Mouse (Mus musculus) liver, embryonic 14.5 days (tissue): ENCODE measurements around the gene Mad1l1.

Experiments used
- CTCF ChIP-seq: IDR thresholded peaks from 2 replicates; pipeline ENCODE4 v1.5.1; 2016; ENCODE audit warnings: antibody characterized with exemption, low read depth, control low read depth
- EP300 ChIP-seq: IDR thresholded peaks from 2 replicates; pipeline ENCODE4 v1.6.1; 2016; ENCODE audit warnings: antibody characterized with exemption, low read depth

GRCm38 (mm10) chr5:140042002-140042611 is 279.2 kb downstream of the Mad1l1 start:
- TF ChIP-seq EP300 (no peak), CTCF (peak; percentile 70)
